Mouse (Mus musculus) central nervous system, embryonic 18 days (tissue): ENCODE measurements around the gene Atg13. TPM values are rescaled to one million over a fixed set of nuclear protein-coding genes. Genes with fewer than 3 reads are reported as not detected.

Experiments
- polyA plus RNA-seq: library from polyadenylated mRNA; depleted of rRNA; stranded (reverse); fragments of >200 nt; gene quantifications from 2 replicates; pipeline ENCODE4 v1.2.3, GENCODE M21; 2012; rRNA removed

Atg13 gene
- 55.9 and 63.9 TPM in 2 replicates for polyA plus RNA-seq

DNA sequence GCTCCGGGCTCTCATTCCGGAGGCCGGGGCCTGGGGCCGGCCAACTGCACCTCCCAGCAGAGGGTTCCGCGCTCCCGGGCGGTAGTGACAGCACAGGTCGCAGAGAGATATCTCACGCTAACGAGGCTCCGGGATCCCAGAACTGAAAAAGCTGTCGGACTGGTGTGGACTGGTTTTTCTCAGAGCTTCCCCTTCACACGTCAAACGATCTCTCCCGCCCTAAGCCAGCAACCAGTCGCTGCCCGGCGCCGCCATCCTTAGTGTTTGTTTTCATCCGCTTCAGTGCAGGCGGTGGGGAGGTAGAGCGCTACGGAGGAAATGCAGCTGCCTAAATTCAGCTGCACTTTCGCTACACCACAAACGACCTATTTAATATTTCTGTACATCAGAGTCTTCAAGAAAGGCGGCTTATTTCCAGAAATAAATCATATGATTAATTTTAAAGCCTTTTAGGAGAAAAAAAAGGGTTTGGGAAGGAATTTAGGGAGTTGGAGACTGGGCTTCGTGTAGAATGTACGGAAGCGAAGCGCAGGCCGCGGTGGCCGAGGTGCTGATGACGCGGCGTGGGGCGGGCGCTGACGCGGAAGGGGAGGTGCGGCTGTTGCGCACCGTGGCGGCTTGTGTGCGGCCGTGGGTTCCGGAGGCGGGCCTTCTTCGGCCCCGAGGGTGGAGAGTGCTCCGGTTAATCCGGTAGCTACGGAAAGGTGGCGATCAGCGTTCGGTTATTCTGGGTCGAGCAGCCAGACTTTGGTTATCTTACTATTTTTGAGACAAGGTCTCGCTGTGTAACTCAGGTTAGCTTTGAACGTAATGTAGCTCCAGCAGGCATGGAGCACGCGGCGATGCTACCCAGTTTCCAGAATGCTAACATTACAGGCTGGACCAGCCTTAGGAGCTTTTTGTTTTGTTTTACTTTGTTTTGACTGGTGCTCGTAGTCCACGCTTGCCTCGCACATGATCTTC, at the start of gene Atg13, which contains the start of gene Harbi1:
Gene Atg13 (minus strand): TSS at position 305 of the 963 bp plus-strand sequence.
Gene Harbi1 (plus strand): TSS at position 581 of the 963 bp plus-strand sequence.

DNA sequence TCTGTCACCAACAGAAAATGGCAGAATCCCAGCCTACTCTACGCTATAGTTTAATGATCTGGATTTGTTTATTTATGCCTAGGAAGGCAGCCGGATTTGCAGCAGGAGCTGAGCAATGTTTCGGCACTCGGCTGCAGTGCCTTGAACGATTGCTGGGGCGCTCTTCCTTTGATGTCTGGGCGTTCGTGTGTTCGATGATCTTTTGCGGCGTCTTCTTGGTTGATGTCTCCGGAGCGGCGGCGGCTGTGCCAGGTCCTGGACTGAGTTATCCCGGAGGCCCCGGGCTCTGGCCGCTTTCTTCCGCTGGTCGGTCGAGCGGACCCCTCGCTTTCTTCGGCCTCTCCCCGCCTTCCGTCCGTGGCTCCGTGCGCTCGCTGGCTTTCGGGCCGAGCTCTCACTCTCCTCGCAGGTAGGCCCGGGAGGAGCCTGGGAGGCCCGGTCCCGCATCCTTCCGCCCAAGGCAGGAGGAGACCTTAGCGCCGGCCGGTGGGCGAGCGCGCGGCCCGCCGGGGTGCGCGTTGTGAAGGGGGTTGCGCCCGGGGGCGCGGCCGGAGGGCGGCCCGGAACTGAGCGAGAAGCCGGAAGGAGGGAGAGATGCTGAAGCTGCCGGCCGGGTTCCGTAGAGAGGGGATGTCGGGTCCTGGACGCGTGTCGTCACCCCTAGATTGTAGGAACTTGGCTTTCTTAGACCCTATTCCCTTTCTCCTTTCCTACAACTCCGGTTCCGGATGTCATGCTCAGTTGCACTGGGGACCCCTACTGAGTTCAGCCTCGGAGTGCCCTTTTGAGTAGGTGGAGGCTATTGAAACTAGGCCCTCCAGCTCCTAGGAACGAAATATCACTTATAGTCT, 19.8 kb upstream of the Atg13 start, which contains the start of gene Ambra1:
Gene Ambra1 (plus strand): TSS at position 164 of the 851 bp plus-strand sequence.

DNA sequence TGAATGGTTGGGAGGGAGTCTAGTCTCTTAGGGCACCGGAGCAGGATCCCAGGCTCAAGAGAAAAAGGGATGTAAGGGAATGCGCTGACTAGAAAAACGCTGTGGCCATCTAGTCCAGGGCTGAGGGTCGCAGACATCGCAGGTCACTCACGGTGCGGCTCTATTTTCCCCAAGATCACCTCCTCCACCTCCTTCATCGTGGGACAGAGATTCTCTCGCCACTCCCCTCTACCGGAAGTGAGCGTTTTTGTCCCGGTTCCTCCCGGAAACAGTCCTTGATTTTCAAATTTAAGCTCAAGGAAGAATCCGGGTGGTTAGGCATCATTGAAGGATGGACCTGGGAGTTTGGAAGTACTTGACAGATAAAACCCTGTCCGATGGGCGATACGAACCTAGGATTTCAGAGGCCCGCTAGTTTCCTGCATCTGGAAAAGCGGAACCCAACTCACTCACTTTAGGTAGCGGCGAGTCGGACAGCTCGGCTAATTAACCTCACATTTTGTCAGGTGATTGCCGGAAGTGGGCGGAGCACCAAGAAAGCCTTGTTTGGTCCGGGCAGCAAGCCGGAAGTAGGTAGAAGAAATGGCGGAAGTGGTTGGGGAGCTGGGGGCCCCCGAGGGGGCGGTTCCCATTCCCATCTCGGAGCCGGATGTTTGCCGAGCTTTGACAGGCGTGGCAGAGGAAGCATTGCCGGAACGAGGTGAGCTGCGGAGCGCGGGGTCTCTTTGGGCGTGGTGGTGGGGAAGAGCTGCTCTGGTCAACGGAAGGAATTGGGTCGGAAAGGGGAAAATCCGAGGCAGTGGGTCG, 60.6 kb downstream of the Atg13 start, which contains the start of the genes Zfp408 and Arhgap1:
Gene Zfp408 (minus strand): TSS at position 239 of the 807 bp plus-strand sequence.
Gene Arhgap1 (plus strand): TSS at position 308 of the 807 bp plus-strand sequence.

DNA sequence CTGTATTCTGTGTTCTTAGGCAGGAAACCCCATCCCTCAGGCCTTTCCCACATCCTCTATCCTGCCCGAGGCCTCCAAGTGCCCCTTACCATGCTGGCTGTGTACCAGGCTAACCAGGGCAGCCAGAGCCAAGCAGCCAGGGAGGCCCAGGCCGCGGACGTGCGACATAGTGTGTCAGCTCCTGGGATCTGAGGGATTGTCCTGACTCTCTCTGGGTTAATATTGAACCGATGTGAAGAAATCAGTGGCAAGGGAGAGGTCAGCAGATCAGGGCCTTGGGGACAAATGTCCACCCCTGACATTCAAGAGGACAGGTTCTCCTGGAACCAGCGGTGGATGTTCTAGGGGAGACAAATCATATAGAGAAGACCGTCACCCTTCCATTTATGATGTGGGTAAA, 74.1 kb downstream of the Atg13 start, which contains the start of gene F2:
Gene F2 (minus strand): TSS at position 186 of the 400 bp plus-strand sequence.

Other genes starting within 250 kb of the Atg13 start
- 85.9 and 94.6 TPM in 2 replicates for gene Ckap5, start 183.8 kb downstream of the Atg13 start, polyA plus RNA-seq
- gene F2, start 74.2 kb downstream of the Atg13 start, polyA plus RNA-seq = 0.06 and 0.21 TPM in 2 replicates
- gene Zfp408, start 60.8 kb downstream of the Atg13 start, polyA plus RNA-seq = 19.6 and 22.3 TPM in 2 replicates
- 81.1 and 83.4 TPM in 2 replicates for gene Arhgap1, start 60.7 kb downstream of the Atg13 start, polyA plus RNA-seq
- gene Harbi1, start 276 bp upstream of the Atg13 start, polyA plus RNA-seq = 4.9 and 6.3 TPM in 2 replicates
- gene Ambra1, start 19.6 kb upstream of the Atg13 start, polyA plus RNA-seq = 27.3 and 32.7 TPM in 2 replicates
- gene Chrm4, start 216.7 kb upstream of the Atg13 start, polyA plus RNA-seq = 3.1 and 4.8 TPM in 2 replicates
- gene Mdk, start 221.7 kb upstream of the Atg13 start, polyA plus RNA-seq = 108 and 125 TPM in 2 replicates
- not detected in 2 replicates for gene Gm9821, start 235.1 kb upstream of the Atg13 start, polyA plus RNA-seq